Mouse (Mus musculus) CH12.LX (cell line): ENCODE measurements around the gene Myl12a. TPM values are rescaled to one million over a fixed set of nuclear protein-coding genes. Genes with fewer than 3 reads are reported as not detected.

Experiments
- DNase-seq: peaks from one replicate; pipeline ENCODE4 v3.0.0-alpha.2; 2013; ENCODE audit errors: extremely low read depth
- H3K27ac ChIP-seq: 2 replicates; pipeline ENCODE4 v1.5.1; 2012; ENCODE audit warnings: low read depth, mild to moderate bottlenecking, control low read depth, moderate library complexity; ENCODE audit not compliant: insufficient read depth
- H3K27me3 ChIP-seq: replicated peaks from 2 replicates; pipeline ENCODE3; 2012; ENCODE audit warnings: inconsistent platforms
- H3K36me3 ChIP-seq, 2 experiments: replicated peaks in 1 of 2; 2 replicates each; pipeline versions ENCODE3 to v1.6.1; 2012; ENCODE audit warnings: inconsistent platforms in 1 of 2, low read length in 1 of 2, mild to moderate bottlenecking in 1 of 2, mixed read lengths in 1 of 2, moderate library complexity in 1 of 2; ENCODE audit not compliant: control insufficient read depth in 1 of 2, insufficient read depth in 1 of 2
- H3K4me1 ChIP-seq, 2 experiments: 2 replicates each; pipeline ENCODE4 v1.6.1; 2012; ENCODE audit warnings: inconsistent platforms in 1 of 2, moderate library complexity in 1 of 2; ENCODE audit not compliant: insufficient read depth in 2 of 2, control insufficient read depth in 1 of 2
- H3K4me2 ChIP-seq: 2 replicates; pipeline ENCODE4 v1.6.1; 2012; ENCODE audit warnings: low read depth, mild to moderate bottlenecking, control low read depth; ENCODE audit not compliant: poor library complexity, insufficient read depth, severe bottlenecking
- H3K4me3 ChIP-seq, 3 experiments: fragments of 150-350 bp in 1 of 3; sonication (generic) in 1 of 3; replicated peaks in 1 of 3; 2 replicates each; pipeline versions ENCODE3 to v1.5.1; 2011 to 2012; ENCODE audit warnings: low read depth in 2 of 3, low read length in 2 of 3, mild to moderate bottlenecking in 2 of 3, moderate library complexity in 2 of 3, control low read depth in 1 of 3, improper control_type of control experiment in 1 of 3, inconsistent platforms in 1 of 3, mixed read lengths in 1 of 3; ENCODE audit not compliant: poor library complexity in 1 of 3
- H3K79me2 ChIP-seq: replicated peaks from 2 replicates; pipeline ENCODE4 v1.6.1; 2012; ENCODE audit warnings: mild to moderate bottlenecking, moderate library complexity; ENCODE audit not compliant: control insufficient read depth, poor library complexity, insufficient read depth, severe bottlenecking; ENCODE audit errors: extremely low read depth
- H3K9ac ChIP-seq: 2 replicates; pipeline ENCODE4 v1.6.1; 2012; ENCODE audit warnings: low read depth, mild to moderate bottlenecking, control low read depth, moderate library complexity; ENCODE audit not compliant: insufficient read depth
- H3K9me3 ChIP-seq: replicated peaks from 2 replicates; pipeline ENCODE3; 2012; ENCODE audit warnings: low read length, inconsistent platforms, mixed read lengths
- BHLHE40 ChIP-seq: IDR thresholded peaks from 2 replicates; pipeline ENCODE4 v1.6.1; 2011; ENCODE audit warnings: mild to moderate bottlenecking, low read depth, low read length, improper control_type of control experiment
- CHD1 ChIP-seq: IDR thresholded peaks from 2 replicates; pipeline ENCODE4 v1.6.1; 2012; ENCODE audit warnings: low read depth, low read length, improper control_type of control experiment, inconsistent platforms
- CHD2 ChIP-seq: IDR thresholded peaks from 2 replicates; pipeline ENCODE4 v1.6.1; 2011; ENCODE audit warnings: low read length, improper control_type of control experiment
- CTCF ChIP-seq, 2 experiments: IDR thresholded peaks in 1 of 2; conservative IDR thresholded peaks in 1 of 2; 2 replicates each; pipeline ENCODE4 v1.5.1; 2011 to 2012; ENCODE audit warnings: low read depth in 2 of 2, low read length in 2 of 2, improper control_type of control experiment in 1 of 2, inconsistent platforms in 1 of 2, mild to moderate bottlenecking in 1 of 2, moderate library complexity in 1 of 2
- E2F4 ChIP-seq: IDR thresholded peaks from 2 replicates; pipeline ENCODE4 v1.6.1; 2011; ENCODE audit warnings: low read depth, low read length, improper control_type of control experiment; ENCODE audit not compliant: insufficient replicate concordance
- EP300 ChIP-seq: IDR thresholded peaks from 2 replicates; pipeline ENCODE4 v1.6.1; 2011; ENCODE audit warnings: low read length, improper control_type of control experiment
- ETS1 ChIP-seq: conservative IDR thresholded peaks from 2 replicates; pipeline ENCODE4 v1.6.1; 2012; ENCODE audit warnings: low read depth, mild to moderate bottlenecking, inconsistent platforms, low read length, improper control_type of control experiment, moderate library complexity
- HCFC1 ChIP-seq: IDR thresholded peaks from 2 replicates; pipeline ENCODE4 v1.6.1; 2012; ENCODE audit warnings: low read depth, mild to moderate bottlenecking, inconsistent platforms, low read length, improper control_type of control experiment
- JUND ChIP-seq: conservative IDR thresholded peaks from 2 replicates; pipeline ENCODE4 v1.6.1; 2011; ENCODE audit warnings: low read depth, low read length, improper control_type of control experiment
- KAT2A ChIP-seq: IDR thresholded peaks from 2 replicates; pipeline ENCODE4 v1.6.1; 2012; ENCODE audit warnings: low read length, improper control_type of control experiment, inconsistent platforms; ENCODE audit not compliant: insufficient replicate concordance
- MAFK ChIP-seq: IDR thresholded peaks from 2 replicates; pipeline ENCODE4 v1.6.1; 2011; ENCODE audit warnings: low read length, improper control_type of control experiment; ENCODE audit not compliant: insufficient replicate concordance
- MAX ChIP-seq: IDR thresholded peaks from 2 replicates; pipeline ENCODE4 v1.6.1; 2011; ENCODE audit warnings: low read length, improper control_type of control experiment
- MAZ ChIP-seq: IDR thresholded peaks from 2 replicates; pipeline ENCODE4 v1.6.1; 2012; ENCODE audit warnings: low read depth, mild to moderate bottlenecking, inconsistent platforms, low read length, improper control_type of control experiment, moderate library complexity
- MEF2A ChIP-seq: IDR thresholded peaks from 2 replicates; pipeline ENCODE4 v1.6.1; 2014; ENCODE audit warnings: low read depth, mild to moderate bottlenecking, inconsistent platforms, low read length, improper control_type of control experiment, borderline replicate concordance
- MXI1 ChIP-seq: IDR thresholded peaks from 2 replicates; pipeline ENCODE4 v1.6.1; 2011; ENCODE audit warnings: mild to moderate bottlenecking, low read depth, low read length, improper control_type of control experiment
- MYC ChIP-seq: IDR thresholded peaks from 2 replicates; pipeline ENCODE4 v1.6.1; 2011; ENCODE audit warnings: low read depth, mild to moderate bottlenecking, improper control_type of control experiment, low read length
- NELFE ChIP-seq: IDR thresholded peaks from 2 replicates; pipeline ENCODE4 v1.6.1; 2011; ENCODE audit warnings: low read depth, low read length, improper control_type of control experiment
- NRF1 ChIP-seq: IDR thresholded peaks from 2 replicates; pipeline ENCODE4 v1.6.1; 2014; ENCODE audit warnings: low read depth, mild to moderate bottlenecking, inconsistent platforms, low read length, improper control_type of control experiment, moderate library complexity
- PAX5 ChIP-seq: IDR thresholded peaks from 2 replicates; pipeline ENCODE4 v1.6.1; 2012; ENCODE audit warnings: low read length, inconsistent platforms, mixed read lengths
- POLR2A ChIP-seq: IDR thresholded peaks from 2 replicates; pipeline ENCODE4 v1.6.1; 2011; ENCODE audit warnings: low read depth, mild to moderate bottlenecking, improper control_type of control experiment, low read length
- POLR2AphosphoS2 ChIP-seq: IDR thresholded peaks from 2 replicates; pipeline ENCODE4 v1.6.1; 2011; ENCODE audit warnings: low read depth, low read length, improper control_type of control experiment
- RAD21 ChIP-seq: IDR thresholded peaks from 2 replicates; pipeline ENCODE4 v1.6.1; 2011; ENCODE audit warnings: low read depth, mild to moderate bottlenecking, low read length, improper control_type of control experiment, moderate library complexity
- SIN3A ChIP-seq: IDR thresholded peaks from 2 replicates; pipeline ENCODE4 v1.6.1; 2012; ENCODE audit warnings: low read length, improper control_type of control experiment, inconsistent platforms
- SMC3 ChIP-seq: IDR thresholded peaks from 2 replicates; pipeline ENCODE4 v1.6.1; 2011; ENCODE audit warnings: low read depth, low read length, improper control_type of control experiment
- TBP ChIP-seq: conservative IDR thresholded peaks from 2 replicates; pipeline ENCODE4 v1.6.1; 2011; ENCODE audit warnings: low read depth, low read length, improper control_type of control experiment
- TCF12 ChIP-seq: IDR thresholded peaks from 2 replicates; pipeline ENCODE4 v1.6.1; 2014; ENCODE audit warnings: low read depth, mild to moderate bottlenecking, inconsistent platforms, low read length, improper control_type of control experiment
- USF1 ChIP-seq: IDR thresholded peaks from 2 replicates; pipeline ENCODE4 v1.6.1; 2014; ENCODE audit warnings: low read depth, mild to moderate bottlenecking, inconsistent platforms, low read length, improper control_type of control experiment
- ZC3H11A ChIP-seq: IDR thresholded peaks from 2 replicates; pipeline ENCODE4 v1.6.1; 2012; ENCODE audit warnings: low read depth, mild to moderate bottlenecking, inconsistent platforms, low read length, improper control_type of control experiment
- ZKSCAN1 ChIP-seq: IDR thresholded peaks from 2 replicates; pipeline ENCODE4 v1.6.1; 2012; ENCODE audit warnings: low read depth, inconsistent platforms, low read length, improper control_type of control experiment, borderline replicate concordance
- ZMIZ1 ChIP-seq: IDR thresholded peaks from 2 replicates; pipeline ENCODE4 v1.6.1; 2012; ENCODE audit warnings: low read depth, mild to moderate bottlenecking, inconsistent platforms, low read length, improper control_type of control experiment
- dilution Hi-C: fragments of 300-500 bp; cut with MboI; formaldehyde crosslinking; loops from 2 replicates; pipeline ENCODE4 v1.14.3; 2020; ENCODE audit warnings: low sequenced_read_pairs; ENCODE audit not compliant: extremely low pct_unique_long_range_greater_than_20kb, extremely low pct_ligation_motif_present
- in situ Hi-C: fragments of 300-500 bp; cut with MboI; formaldehyde crosslinking; loops from 3 replicates; pipeline ENCODE4 v1.14.3; 2019; ENCODE audit warnings: low sequenced_read_pairs, low pct_ligation_motif_present, low pct_unique_long_range_greater_than_20kb, mixed read lengths
- polyA plus RNA-seq: library from polyadenylated mRNA; unstranded; fragments of >175 nt; gene quantifications from 2 replicates; pipeline ENCODE4 v1.2.1, GENCODE M21; 2012; ENCODE audit warnings: low read depth; ENCODE audit not compliant: insufficient read length
- total RNA-seq, 2 experiments: library from RNA; depleted of rRNA; stranded (reverse); fragments of 300-350 nt in 1 of 2; fragments of >200 nt in 1 of 2; gene quantifications; 2 replicates each; pipeline ENCODE4 v1.2.3; 2012 to 2014

The Myl12a gene
- total and polyA plus RNA-seq, 3 experiments = 163 to 285 (median 246) TPM

- H3K27me3 ChIP-seq = no peaks in the 10 kb centered on the region
- H3K27ac ChIP-seq = no peak overlapping the region
- peaks cover 0 to 10% of the 10 kb centered on the region in 2 experiments for H3K36me3 ChIP-seq
- in situ Hi-C loops = no loop called here
- no peak overlapping the region for H3K4me3 ChIP-seq
- DNase-seq = no peak
- peaks cover 34% of the 10 kb centered on the region for H3K79me2 ChIP-seq
- dilution Hi-C loops = no loop called here
- TF ChIP-seq MAZ (no peak), MEF2A (no peak), POLR2A (no peak), ETS1 (no peak), E2F4 (no peak), SIN3A (no peak), MAX (no peak), TCF12 (no peak), BHLHE40 (no peak)
- H3K4me1 ChIP-seq = peaks cover 7 to 39% of the 10 kb centered on the region in 2 experiments
- no peaks in the 10 kb centered on the region for H3K9me3 ChIP-seq
- H3K4me2 ChIP-seq = peak overlapping the region; percentile 89; the same call in 1 of the 2 replicates
- peak overlapping the region; percentile 72; the same call in 1 of the 2 replicates for H3K9ac ChIP-seq
Measured at GRCm38 (mm10) chr17:71003112-71003511, 434 bp upstream of the Myl12a start.

- no peaks in the 10 kb centered on the region for H3K9me3 ChIP-seq
- dilution Hi-C loops = no loop called here
- H3K79me2 ChIP-seq = peaks cover 41% of the 10 kb centered on the region
- in situ Hi-C loops = no loop called here
- no peaks in the 10 kb centered on the region for H3K27me3 ChIP-seq
- peak within 1 kb of the TSS; percentile 92 for H3K9ac ChIP-seq
- peak within 1 kb of the TSS; percentile 87 to 91 (median 91) for H3K4me3 ChIP-seq
- H3K4me1 ChIP-seq = peaks cover 8 to 45% of the 10 kb centered on the region in 2 experiments
- peaks cover 0 to 13% of the 10 kb centered on the region in 2 experiments for H3K36me3 ChIP-seq
- peak within 1 kb of the TSS; percentile 89 for H3K4me2 ChIP-seq
- DNase-seq = peak; percentile 96
- peak within 1 kb of the TSS; percentile 65 for H3K27ac ChIP-seq
- no peak for TF ChIP-seq ZC3H11A
- no peak for TF ChIP-seq CHD2
- no peak; the same call in 1 of the 2 replicates for TF ChIP-seq MYC
- peak; percentile 66 for TF ChIP-seq ETS1
- TF ChIP-seq CHD1 = peak; percentile 98
- TF ChIP-seq POLR2AphosphoS2 = peak; percentile 53; the same call in 1 of the 2 replicates
- peak; percentile 83 for TF ChIP-seq BHLHE40
- peak; percentile 93 for TF ChIP-seq NRF1
- no peak for TF ChIP-seq SMC3
- TF ChIP-seq NELFE = peak; percentile 71
- TF ChIP-seq ZKSCAN1 = no peak
- peak; percentile 50; the same call in 1 of the 2 replicates for TF ChIP-seq TBP
- no peak for TF ChIP-seq E2F4
- peak; percentile 99 for TF ChIP-seq USF1
- TF ChIP-seq MXI1 = peak; percentile 40
- TF ChIP-seq MAFK = no peak
- TF ChIP-seq PAX5 = no peak
- peak in 1 of 2 experiments; percentile 46; a peak in 2 of 4 replicates for TF ChIP-seq CTCF (conservative IDR thresholded peaks at IDR 0.05 in 1 of 2, IDR thresholded peaks at IDR 0.05 in 1 of 2; ENCODE audit: low read depth in 2 of 2, low read length in 2 of 2)
- peak; percentile 80 for TF ChIP-seq TCF12
- TF ChIP-seq MEF2A = no peak; the same call in 1 of the 2 replicates
- no peak for TF ChIP-seq RAD21
- peak; percentile 77 for TF ChIP-seq HCFC1
- TF ChIP-seq EP300 = no peak
- peak; percentile 67 for TF ChIP-seq ZMIZ1
- TF ChIP-seq SIN3A = peak; percentile 77; the same call in 1 of the 2 replicates
- no peak for TF ChIP-seq KAT2A
- TF ChIP-seq POLR2A = peak; percentile 75
- no peak; the same call in 1 of the 2 replicates for TF ChIP-seq JUND
- TF ChIP-seq MAZ = 0 out of 2 replicates have a peak, but pooled peaks have one; percentile 16
Measured at GRCm38 (mm10) chr17:71002081-71002743, 466 bp downstream of the Myl12a start, which contains the start of gene Myom1. Gene Myom1, plus strand, starts transcription at chr17:71002633.
